Mouse (Mus musculus) kidney, embryonic 16.5 days (tissue): Measurements from ENCODE around the gene Nat8l. TPM values are rescaled to one million over a fixed set of nuclear protein-coding genes. Genes with fewer than 3 reads are reported as not detected.

Source experiments
- ATAC-seq: fragments of 200-750 bp; cut with Nextera tagmentation; 2 replicates; pipeline ENCODE4 v1.8.0; 2017; ENCODE audit warnings: moderate TSS enrichment; ENCODE audit not compliant: low FRiP score, low TSS enrichment
- H3K27ac ChIP-seq: fragments of 300-500 bp; sonication (generic); 2 replicates; pipeline ENCODE4 v1.5.1; 2014; ENCODE audit warnings: low read length
- H3K27me3 ChIP-seq: fragments of 300-500 bp; sonication (generic); 2 replicates; pipeline ENCODE4 v1.6.1; 2014; ENCODE audit warnings: low read length, control low read depth, mixed read lengths; ENCODE audit not compliant: insufficient read depth
- H3K36me3 ChIP-seq: fragments of 300-500 bp; sonication (generic); 2 replicates; pipeline ENCODE4 v1.6.1; 2014; ENCODE audit warnings: low read length, control low read depth, mixed read lengths; ENCODE audit not compliant: insufficient read depth
- H3K4me1 ChIP-seq: fragments of 300-500 bp; sonication (generic); 2 replicates; pipeline ENCODE4 v1.6.1; 2014; ENCODE audit warnings: low read length, control low read depth, mixed read lengths; ENCODE audit not compliant: insufficient read depth
- H3K4me2 ChIP-seq: fragments of 300-500 bp; sonication (generic); replicated peaks from 2 replicates; pipeline ENCODE4 v1.6.1; 2014; ENCODE audit warnings: low read depth, low read length
- H3K4me3 ChIP-seq: fragments of 300-500 bp; sonication (generic); 2 replicates; pipeline ENCODE4 v1.5.1; 2014; ENCODE audit warnings: mild to moderate bottlenecking, low read length
- H3K9ac ChIP-seq: fragments of 300-500 bp; sonication (generic); replicated peaks from 2 replicates; pipeline ENCODE4 v1.6.1; 2014; ENCODE audit warnings: low read length
- H3K9me3 ChIP-seq: fragments of 300-500 bp; sonication (generic); 2 replicates; pipeline ENCODE4 v1.6.1; 2016; ENCODE audit warnings: low read length, control low read depth
- WGBS: fragments of 180-500 bp; shearing (Covaris S2); extraction: QIAGEN DNeasy Blood & Tissue Kit; methylation state at CpG from one replicate; pipeline ENCODE4 v1.1.7; 2014; 5-methylcytosine and 5-hydroxymethylcytosine counted together
- polyA plus RNA-seq: library from polyadenylated mRNA; unstranded; fragments of >200 nt; fragmentation: Nextera tagmentation; extraction: Ambion mirVana; gene quantifications from 2 replicates; pipeline ENCODE4 v1.2.1, GENCODE M21; 2015

The Nat8l gene
- polyA plus RNA-seq, 1 experiment from 2014 or later = 0.35 TPM

DNA sequence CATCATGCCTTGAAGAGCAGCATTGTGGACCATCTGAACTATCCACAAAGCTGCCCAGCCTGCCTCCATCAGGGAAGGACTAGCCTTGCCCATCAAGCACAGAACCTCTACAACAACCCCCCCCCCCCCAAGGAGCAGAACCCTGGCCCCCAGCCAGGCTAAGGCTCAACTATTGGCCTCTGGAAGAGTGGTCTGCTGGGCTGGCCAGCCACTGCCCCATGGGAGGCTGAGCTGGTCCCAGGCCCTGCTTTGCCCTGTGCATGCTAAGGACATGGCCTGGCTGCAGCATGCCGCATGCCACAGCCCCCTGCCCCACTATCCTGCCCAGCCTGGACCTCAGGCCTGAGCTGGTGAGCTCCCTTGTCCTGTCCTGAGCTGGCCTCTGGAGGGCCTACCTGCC is 5.6 kb downstream of the Nat8l start:
- Histone ChIP-seq H3K4me2 (no peak overlapping the region), H3K27me3 (peaks cover 38% of the 10 kb centered on the region), H3K4me1 (peaks cover 11% of the 10 kb centered on the region; the same call in 1 of the 2 replicates), H3K9me3 (no peaks in the 10 kb centered on the region), H3K9ac (no peak overlapping the region), H3K36me3 (no peaks in the 10 kb centered on the region), H3K27ac (no peak overlapping the region), H3K4me3 (no peak overlapping the region)
- 100% methylated on average over 1 of the region's 1 CpGs for WGBS
- no peak for ATAC-seq

- H3K36me3 ChIP-seq = no peaks in the 10 kb centered on the region
- no peak overlapping the region for H3K4me2 ChIP-seq
- peaks cover 25% of the 10 kb centered on the region for H3K27me3 ChIP-seq
- no peak overlapping the region for H3K9ac ChIP-seq
- H3K9me3 ChIP-seq = no peaks in the 10 kb centered on the region
- WGBS = 95% methylated on average over 4 of the region's 4 CpGs
- 0 out of 2 replicates have a peak, but pooled peaks cover 2% of the 10 kb centered on the region for H3K4me1 ChIP-seq
- H3K4me3 ChIP-seq = no peak overlapping the region
- no peak overlapping the region for H3K27ac ChIP-seq
- ATAC-seq = no peak
Measured at GRCm38 (mm10) chr5:34002636-34003035, 6.9 kb downstream of the Nat8l start.

DNA sequence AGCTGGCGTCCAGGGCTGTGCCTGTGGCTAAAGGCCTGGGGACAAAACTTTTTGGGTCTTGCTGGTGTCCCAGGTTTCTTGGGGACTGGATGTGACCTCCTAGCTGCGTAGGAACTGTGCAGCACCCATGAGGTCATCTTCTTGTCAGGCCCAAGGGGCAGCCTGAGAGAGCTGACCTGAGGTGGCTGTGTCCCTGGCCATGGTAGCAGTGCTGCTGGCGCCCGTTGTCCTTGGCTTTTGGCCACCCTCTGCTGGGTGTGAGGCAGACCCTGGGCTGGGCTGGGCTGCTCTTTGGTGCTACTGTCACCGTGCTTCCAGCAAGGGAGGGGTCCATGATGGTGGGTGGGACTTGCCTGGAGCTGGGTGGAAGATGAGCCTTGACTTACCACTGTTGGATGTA is 8.8 kb downstream of the Nat8l start:
- ATAC-seq = no peak
- Histone ChIP-seq H3K27ac (no peak overlapping the region), H3K9ac (no peak overlapping the region), H3K4me3 (no peak overlapping the region), H3K36me3 (no peaks in the 10 kb centered on the region), H3K9me3 (no peaks in the 10 kb centered on the region), H3K4me2 (no peak overlapping the region), H3K4me1 (no peaks in the 10 kb centered on the region), H3K27me3 (0 out of 2 replicates have a peak, but pooled peaks cover 7% of the 10 kb centered on the region)
- WGBS = 81% methylated on average over 5 of the region's 5 CpGs

- Histone ChIP-seq H3K4me1 (no peaks in the 10 kb centered on the region), H3K27ac (no peak overlapping the region), H3K4me2 (no peak overlapping the region), H3K36me3 (no peaks in the 10 kb centered on the region), H3K9me3 (no peaks in the 10 kb centered on the region), H3K4me3 (no peak overlapping the region), H3K9ac (no peak overlapping the region), H3K27me3 (no peaks in the 10 kb centered on the region)
- WGBS = 82% methylated on average over 4 of the region's 4 CpGs
- no peak for ATAC-seq
Measured at GRCm38 (mm10) chr5:34006832-34007231, 11.0 kb downstream of the Nat8l start.

GRCm38 (mm10) chr5:34007392-34007941 is 11.7 kb downstream of the Nat8l start:
- no peaks in the 10 kb centered on the region for H3K36me3 ChIP-seq
- H3K9ac ChIP-seq = no peak overlapping the region
- WGBS = 78% methylated on average over 4 of the region's 4 CpGs
- no peak overlapping the region for H3K4me2 ChIP-seq
- no peaks in the 10 kb centered on the region for H3K27me3 ChIP-seq
- H3K9me3 ChIP-seq = no peaks in the 10 kb centered on the region
- H3K4me1 ChIP-seq = no peaks in the 10 kb centered on the region
- H3K4me3 ChIP-seq = no peak overlapping the region
- H3K27ac ChIP-seq = no peak overlapping the region
- no peak for ATAC-seq

DNA sequence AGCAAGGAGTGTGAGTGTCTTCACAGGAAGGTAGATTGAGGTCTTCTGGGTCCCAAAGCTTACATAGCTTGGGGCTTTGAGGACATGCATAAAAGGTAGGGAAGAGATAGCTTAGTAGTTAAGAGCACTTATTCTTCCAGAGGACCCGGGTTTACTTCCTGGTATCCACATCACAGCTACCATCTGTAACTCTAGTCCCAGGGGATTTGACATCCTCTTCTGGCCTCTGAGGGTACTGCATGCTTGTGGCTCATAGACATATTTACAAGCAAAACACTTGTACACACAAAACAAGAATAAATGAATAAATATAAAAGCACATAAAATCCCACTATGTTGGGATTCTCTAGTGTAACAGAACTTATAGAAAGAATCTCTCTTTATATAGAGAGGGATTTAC is 18.9 kb downstream of the Nat8l start:
- no peak overlapping the region for H3K4me2 ChIP-seq
- no peaks in the 10 kb centered on the region for H3K9me3 ChIP-seq
- 71% methylated on average over 1 of the region's 1 CpGs for WGBS
- no peaks in the 10 kb centered on the region for H3K36me3 ChIP-seq
- no peaks in the 10 kb centered on the region for H3K27me3 ChIP-seq
- no peak for ATAC-seq
- no peaks in the 10 kb centered on the region for H3K4me1 ChIP-seq
- H3K27ac ChIP-seq = no peak overlapping the region
- no peak overlapping the region for H3K9ac ChIP-seq
- no peak overlapping the region for H3K4me3 ChIP-seq

DNA sequence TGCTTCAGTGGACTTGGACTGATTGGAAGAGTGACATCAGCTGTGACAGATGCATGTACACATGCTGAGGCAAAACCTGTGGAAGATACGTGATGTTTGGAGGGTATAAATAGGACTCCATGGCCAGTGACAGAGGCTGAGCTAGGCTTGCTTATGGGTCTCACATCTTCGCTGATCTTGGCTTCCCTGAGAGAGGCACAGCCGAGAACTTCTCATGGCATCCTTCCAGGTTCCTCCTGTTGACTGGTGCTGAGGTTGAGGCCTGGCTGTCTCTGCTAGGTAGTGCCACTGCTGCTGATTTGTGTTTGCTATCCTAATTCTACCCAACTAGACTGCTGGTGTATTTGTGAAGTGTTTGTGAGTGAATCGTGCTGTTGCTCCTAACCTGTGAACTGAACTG is 23.2 kb downstream of the Nat8l start:
- Histone ChIP-seq H3K9me3 (no peaks in the 10 kb centered on the region), H3K27ac (no peak overlapping the region), H3K4me1 (no peaks in the 10 kb centered on the region), H3K4me3 (no peak overlapping the region), H3K4me2 (no peak overlapping the region), H3K9ac (no peak overlapping the region), H3K27me3 (no peaks in the 10 kb centered on the region), H3K36me3 (no peaks in the 10 kb centered on the region)
- 79% methylated on average over 4 of the region's 4 CpGs for WGBS
- no peak for ATAC-seq

DNA sequence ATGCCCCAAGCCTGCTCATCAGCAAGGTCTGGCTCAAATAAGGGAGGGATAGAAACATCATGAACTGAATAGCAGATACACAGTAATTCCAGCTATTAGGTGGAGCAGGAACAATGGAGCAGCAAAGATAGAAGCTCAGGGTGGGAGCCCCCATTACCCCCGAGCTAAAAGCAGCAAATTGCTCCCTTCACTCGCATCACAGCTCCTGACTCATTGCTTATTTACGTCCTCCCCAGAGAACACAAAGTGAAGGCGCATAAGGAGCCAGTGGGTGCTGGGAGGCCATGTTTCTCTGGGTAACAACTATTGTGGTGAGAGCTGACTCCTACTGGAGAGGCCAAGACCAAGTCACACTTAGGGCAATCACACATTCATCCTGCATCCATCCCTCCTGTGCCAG is 34.3 kb downstream of the Nat8l start:
- Histone ChIP-seq H3K9me3 (no peaks in the 10 kb centered on the region), H3K4me2 (no peak overlapping the region), H3K4me1 (no peaks in the 10 kb centered on the region), H3K9ac (no peak overlapping the region), H3K27me3 (no peaks in the 10 kb centered on the region), H3K4me3 (no peak overlapping the region), H3K36me3 (no peaks in the 10 kb centered on the region), H3K27ac (no peak overlapping the region)
- ATAC-seq = no peak
- 61% methylated on average over 4 of the region's 4 CpGs for WGBS

GRCm38 (mm10) chr5:34031022-34031421 is 35.2 kb downstream of the Nat8l start:
- Histone ChIP-seq H3K36me3 (no peaks in the 10 kb centered on the region), H3K4me1 (no peaks in the 10 kb centered on the region), H3K4me3 (no peak overlapping the region), H3K27ac (no peak overlapping the region), H3K9me3 (no peaks in the 10 kb centered on the region), H3K9ac (no peak overlapping the region), H3K27me3 (no peaks in the 10 kb centered on the region), H3K4me2 (no peak overlapping the region)
- no peak for ATAC-seq
- WGBS = 63% methylated on average over 6 of the region's 6 CpGs

DNA sequence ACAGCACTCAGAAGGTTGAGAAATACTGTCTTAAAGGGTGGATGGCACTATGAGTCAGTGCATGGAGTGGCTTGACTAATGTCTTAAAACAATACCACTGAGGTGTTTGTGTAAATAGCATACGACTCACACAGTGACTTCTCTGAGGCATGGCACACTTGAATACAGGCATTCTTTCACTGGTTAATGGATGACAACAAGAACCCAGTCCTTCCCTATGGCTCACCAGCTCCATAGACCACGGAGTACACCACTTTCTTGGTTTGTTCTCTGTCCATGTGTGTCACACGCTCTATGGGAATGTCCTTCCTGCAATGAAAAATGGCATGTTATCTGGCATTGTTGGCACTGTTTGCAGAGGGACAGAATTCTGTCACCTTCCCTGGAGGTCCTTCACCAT is 36.7 kb downstream of the Nat8l start:
- Histone ChIP-seq H3K4me2 (no peak overlapping the region), H3K9me3 (no peaks in the 10 kb centered on the region), H3K4me3 (no peak overlapping the region), H3K36me3 (no peaks in the 10 kb centered on the region), H3K4me1 (no peaks in the 10 kb centered on the region), H3K27ac (no peak overlapping the region), H3K9ac (no peak overlapping the region), H3K27me3 (no peaks in the 10 kb centered on the region)
- WGBS = 56% methylated on average over 3 of the region's 3 CpGs
- ATAC-seq = no peak
